Mouse (Mus musculus) hindbrain, embryonic 15.5 days (tissue): ENCODE data around the gene Clcn2. TPM values are rescaled to one million over a fixed set of nuclear protein-coding genes. Genes with fewer than 3 reads are reported as not detected.
A peak's percentile ranks its signal among the peaks of the same experiment; 100 is the strongest.

Source experiments
- ATAC-seq: fragments of 200-750 bp; cut with Nextera tagmentation; 2 replicates; pipeline ENCODE4 v1.8.0; 2017; ENCODE audit warnings: low read depth, moderate number of reproducible peaks, moderate TSS enrichment; ENCODE audit not compliant: low FRiP score
- H3K27ac ChIP-seq: fragments of 300-500 bp; sonication (generic); replicated peaks from 2 replicates; pipeline ENCODE4 v1.5.1; 2015; ENCODE audit warnings: mild to moderate bottlenecking, inconsistent platforms
- H3K27me3 ChIP-seq: fragments of 300-500 bp; sonication (generic); 2 replicates; pipeline ENCODE4 v1.6.1; 2015; ENCODE audit warnings: control low read depth, inconsistent platforms
- H3K36me3 ChIP-seq: fragments of 300-500 bp; sonication (generic); 2 replicates; pipeline ENCODE4 v1.6.1; 2015; ENCODE audit warnings: control low read depth, inconsistent platforms
- H3K4me1 ChIP-seq: fragments of 300-500 bp; sonication (generic); replicated peaks from 2 replicates; pipeline ENCODE4 v1.6.1; 2015; ENCODE audit warnings: control low read depth, inconsistent platforms
- H3K4me2 ChIP-seq: fragments of 300-500 bp; sonication (generic); 2 replicates; pipeline ENCODE4 v1.6.1; 2015; ENCODE audit warnings: moderate library complexity, mild to moderate bottlenecking, inconsistent platforms
- H3K4me3 ChIP-seq: fragments of 300-500 bp; sonication (generic); 2 replicates; pipeline ENCODE4 v1.5.1; 2015; ENCODE audit warnings: mild to moderate bottlenecking, inconsistent platforms
- H3K9ac ChIP-seq: fragments of 300-500 bp; sonication (generic); 2 replicates; pipeline ENCODE4 v1.6.1; 2015; ENCODE audit warnings: inconsistent platforms
- H3K9me3 ChIP-seq: fragments of 300-500 bp; sonication (generic); 2 replicates; pipeline ENCODE4 v1.6.1; 2016; ENCODE audit warnings: control low read depth, inconsistent platforms
- WGBS: fragments of 180-500 bp; shearing (Covaris S2); methylation state at CpG from one replicate; pipeline ENCODE4 v1.1.7; 2015; 5-methylcytosine and 5-hydroxymethylcytosine counted together
- polyA plus RNA-seq: library from polyadenylated mRNA; unstranded; fragments of >200 nt; fragmentation: Nextera tagmentation; extraction: Ambion mirVana; gene quantifications from 2 replicates; pipeline ENCODE4 v1.2.1, GENCODE M21; 2015

Gene Clcn2
- 33.7 and 36.0 TPM in 2 replicates for polyA plus RNA-seq

- peak within 1 kb of the TSS; percentile 94 for H3K4me2 ChIP-seq
- WGBS, result under 1% methylated on average over 62 of the region's 62 CpGs
- peak within 1 kb of the TSS; percentile 85 for H3K27ac ChIP-seq
- H3K4me1 ChIP-seq, result peaks cover 37% of the 10 kb centered on the region
- ATAC-seq, result peak; percentile 83
- peaks cover 25% of the 10 kb centered on the region for H3K36me3 ChIP-seq
- no peaks in the 10 kb centered on the region for H3K9me3 ChIP-seq
- peak within 1 kb of the TSS; percentile 72 for H3K4me3 ChIP-seq
- H3K9ac ChIP-seq, result peak within 1 kb of the TSS; percentile 62
- no peaks in the 10 kb centered on the region for H3K27me3 ChIP-seq
These were observed at the start of gene Clcn2, which contains the start of gene Polr2h for GRCm38 (mm10) chr16:20717181-20717977. TSS of gene Clcn2 (minus strand) at chr16:20717746. TSS of gene Polr2h (plus strand) at chr16:20717665.

- Histone ChIP-seq H3K4me2 (no peak overlapping the region), H3K9me3 (no peaks in the 10 kb centered on the region), H3K4me3 (no peak overlapping the region), H3K4me1 (no peaks in the 10 kb centered on the region), H3K27me3 (no peaks in the 10 kb centered on the region), H3K9ac (no peak overlapping the region), H3K27ac (no peak overlapping the region), H3K36me3 (no peaks in the 10 kb centered on the region)
- ATAC-seq, result no peak
- 58% methylated on average over 9 of the region's 9 CpGs for WGBS
These were observed 47.7 kb upstream of the Clcn2 start for GRCm38 (mm10) chr16:20765244-20765643.

DNA sequence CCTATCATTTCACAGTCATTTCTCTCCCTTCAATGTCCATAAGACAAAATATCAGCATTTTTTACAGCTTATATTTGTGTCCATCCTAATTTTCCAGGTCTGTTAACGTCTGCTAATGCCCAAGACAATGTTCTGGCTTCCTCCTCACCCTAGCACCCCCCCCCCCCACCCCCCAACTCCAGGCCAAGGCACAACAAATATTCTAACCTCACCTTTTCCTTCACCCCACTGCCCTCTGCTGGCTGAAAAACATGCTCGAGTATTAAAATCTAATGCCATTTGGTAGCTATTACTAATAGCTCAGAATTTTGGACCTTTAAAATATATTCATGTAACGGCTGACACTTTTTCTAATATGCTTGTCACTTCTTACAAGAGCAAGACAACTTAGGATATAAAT lies 44.1 kb upstream of the Clcn2 start:
- Histone ChIP-seq H3K4me3 (no peak overlapping the region), H3K27ac (no peak overlapping the region), H3K9ac (no peak overlapping the region), H3K36me3 (no peaks in the 10 kb centered on the region), H3K4me2 (no peak overlapping the region), H3K27me3 (no peaks in the 10 kb centered on the region), H3K9me3 (no peaks in the 10 kb centered on the region), H3K4me1 (no peaks in the 10 kb centered on the region)
- no peak for ATAC-seq
- WGBS, result 9% methylated on average over 3 of the region's 3 CpGs

- Histone ChIP-seq H3K4me3 (no peak overlapping the region), H3K27ac (no peak overlapping the region), H3K4me1 (no peaks in the 10 kb centered on the region), H3K9ac (no peak overlapping the region), H3K4me2 (no peak overlapping the region), H3K36me3 (no peaks in the 10 kb centered on the region), H3K9me3 (no peaks in the 10 kb centered on the region), H3K27me3 (no peaks in the 10 kb centered on the region)
- 85% methylated on average over 1 of the region's 1 CpGs for WGBS
- ATAC-seq, result no peak
These were observed 39.8 kb upstream of the Clcn2 start for GRCm38 (mm10) chr16:20757385-20757784.

DNA sequence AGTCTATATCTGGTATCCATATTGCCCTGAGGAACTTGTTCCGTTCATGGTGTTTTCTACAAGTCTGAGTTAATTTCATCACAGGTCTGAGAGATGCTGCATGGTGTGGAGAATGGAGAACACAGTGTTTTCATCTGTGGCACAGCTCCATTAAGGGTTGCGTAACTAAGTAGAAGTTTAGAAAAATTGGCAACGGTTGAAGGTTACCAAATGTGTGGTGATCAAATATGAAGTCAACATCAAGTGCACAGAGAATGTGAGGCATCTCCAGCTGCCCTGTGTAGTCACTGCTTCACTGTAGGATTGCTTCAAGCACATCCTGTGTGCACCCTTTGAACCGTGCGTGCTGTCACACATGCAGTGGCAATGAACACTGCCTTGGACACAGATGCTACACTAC lies 38.5 kb upstream of the Clcn2 start:
- WGBS, result 97% methylated on average over 5 of the region's 5 CpGs
- H3K27me3 ChIP-seq, result no peaks in the 10 kb centered on the region
- H3K9me3 ChIP-seq, result no peaks in the 10 kb centered on the region
- no peak overlapping the region for H3K4me2 ChIP-seq
- no peak overlapping the region for H3K27ac ChIP-seq
- H3K36me3 ChIP-seq, result no peaks in the 10 kb centered on the region
- H3K9ac ChIP-seq, result no peak overlapping the region
- no peak for ATAC-seq
- H3K4me1 ChIP-seq, result no peaks in the 10 kb centered on the region
- H3K4me3 ChIP-seq, result no peak overlapping the region

- Histone ChIP-seq H3K4me3 (no peak overlapping the region), H3K9ac (no peak overlapping the region), H3K9me3 (no peaks in the 10 kb centered on the region), H3K4me2 (no peak overlapping the region), H3K27ac (no peak overlapping the region), H3K36me3 (no peaks in the 10 kb centered on the region), H3K27me3 (no peaks in the 10 kb centered on the region), H3K4me1 (no peaks in the 10 kb centered on the region)
- WGBS, result 64% methylated on average over 8 of the region's 8 CpGs
- no peak for ATAC-seq
These were observed 33.0 kb upstream of the Clcn2 start for GRCm38 (mm10) chr16:20750518-20750917.

- 0 out of 2 replicates have a peak, but pooled peaks cover 4% of the 10 kb centered on the region for H3K36me3 ChIP-seq
- no peak overlapping the region for H3K4me3 ChIP-seq
- H3K4me1 ChIP-seq, result no peaks in the 10 kb centered on the region
- WGBS, result 60% methylated on average over 6 of the region's 6 CpGs
- H3K27me3 ChIP-seq, result no peaks in the 10 kb centered on the region
- ATAC-seq, result no peak
- no peak overlapping the region for H3K4me2 ChIP-seq
- H3K9ac ChIP-seq, result no peak overlapping the region
- H3K27ac ChIP-seq, result no peak overlapping the region
- H3K9me3 ChIP-seq, result no peaks in the 10 kb centered on the region
These were observed 29.1 kb upstream of the Clcn2 start for GRCm38 (mm10) chr16:20746641-20747040.

DNA sequence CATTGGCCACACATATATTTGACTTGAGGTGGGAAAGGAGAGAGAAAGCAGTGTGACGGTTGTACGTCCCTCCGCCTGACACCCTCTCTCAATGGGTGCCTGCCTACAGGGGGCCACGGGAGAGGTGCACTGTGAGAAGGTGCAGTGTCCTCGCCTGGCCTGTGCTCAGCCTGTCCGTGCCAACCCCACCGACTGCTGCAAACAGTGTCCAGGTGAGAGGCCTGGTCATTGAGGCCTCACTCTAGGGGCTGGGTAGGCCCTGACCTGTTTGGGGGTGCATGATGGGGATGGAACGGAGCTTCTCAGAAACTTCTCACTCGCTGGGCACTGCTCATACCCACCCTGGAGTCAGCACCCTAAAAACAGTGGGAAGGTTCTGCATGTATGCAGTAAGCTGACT lies 22.3 kb upstream of the Clcn2 start:
- H3K4me3 ChIP-seq, result no peak overlapping the region
- H3K9me3 ChIP-seq, result no peaks in the 10 kb centered on the region
- H3K27me3 ChIP-seq, result peaks cover 14% of the 10 kb centered on the region
- H3K4me1 ChIP-seq, result no peaks in the 10 kb centered on the region
- no peak overlapping the region for H3K9ac ChIP-seq
- H3K4me2 ChIP-seq, result no peak overlapping the region
- WGBS, result 92% methylated on average over 9 of the region's 9 CpGs
- H3K27ac ChIP-seq, result no peak overlapping the region
- peaks cover 13% of the 10 kb centered on the region; the same call in 1 of the 2 replicates for H3K36me3 ChIP-seq
- ATAC-seq, result no peak

DNA sequence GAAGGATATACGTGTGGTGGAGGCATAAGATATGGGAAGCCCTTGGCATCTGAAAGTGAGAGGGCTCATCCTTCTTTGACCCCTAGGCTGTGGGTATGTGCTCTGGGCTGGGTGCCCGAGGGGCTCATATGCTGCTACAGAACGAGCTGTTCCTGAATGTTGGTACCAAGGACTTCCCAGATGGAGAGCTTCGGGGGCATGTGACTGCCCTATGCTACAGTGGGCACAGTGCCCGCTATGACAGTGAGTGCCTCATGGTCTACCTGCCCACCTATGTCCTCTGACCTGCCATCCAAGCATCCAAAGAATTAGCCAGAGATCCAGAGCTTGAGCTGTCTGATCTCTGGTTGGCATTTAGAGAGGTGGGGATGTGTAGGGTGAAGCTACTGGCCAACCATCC lies 19.3 kb upstream of the Clcn2 start:
- H3K27me3 ChIP-seq, result peaks cover 18% of the 10 kb centered on the region
- H3K36me3 ChIP-seq, result peaks cover 9% of the 10 kb centered on the region; the same call in 1 of the 2 replicates
- no peak overlapping the region for H3K9ac ChIP-seq
- H3K4me2 ChIP-seq, result no peak overlapping the region
- ATAC-seq, result no peak
- 91% methylated on average over 5 of the region's 5 CpGs for WGBS
- no peaks in the 10 kb centered on the region for H3K9me3 ChIP-seq
- H3K4me3 ChIP-seq, result no peak overlapping the region
- H3K4me1 ChIP-seq, result peaks cover 18% of the 10 kb centered on the region
- H3K27ac ChIP-seq, result no peak overlapping the region

DNA sequence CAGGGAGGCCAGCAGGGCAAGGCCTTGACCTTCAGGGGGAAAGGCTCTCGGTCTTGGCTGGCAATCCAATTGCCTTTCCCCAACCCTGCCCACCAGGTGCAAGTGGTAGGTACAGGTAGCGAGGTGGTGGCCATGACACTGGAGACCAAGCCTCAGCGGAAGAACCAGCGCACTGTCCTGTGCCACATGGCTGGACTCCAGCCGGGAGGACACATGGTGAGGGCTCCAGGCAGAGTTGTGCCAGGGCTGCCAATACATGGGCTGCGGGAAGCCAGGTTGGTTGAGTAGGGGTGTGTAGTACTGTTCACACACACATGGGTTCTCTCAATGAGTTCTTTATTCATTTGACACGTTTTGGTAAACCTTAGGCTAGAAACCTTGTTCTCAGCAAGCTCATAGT lies 18.6 kb upstream of the Clcn2 start:
- Histone ChIP-seq H3K4me2 (no peak overlapping the region), H3K4me1 (peaks cover 18% of the 10 kb centered on the region), H3K36me3 (peaks cover 9% of the 10 kb centered on the region; the same call in 1 of the 2 replicates), H3K27me3 (peaks cover 18% of the 10 kb centered on the region), H3K27ac (no peak overlapping the region), H3K4me3 (no peak overlapping the region), H3K9ac (no peak overlapping the region), H3K9me3 (no peaks in the 10 kb centered on the region)
- WGBS, result 92% methylated on average over 7 of the region's 7 CpGs
- ATAC-seq, result no peak

- WGBS, result 86% methylated on average over 5 of the region's 5 CpGs
- Histone ChIP-seq H3K9ac (no peak overlapping the region), H3K27me3 (peaks cover 18% of the 10 kb centered on the region), H3K9me3 (no peaks in the 10 kb centered on the region), H3K4me3 (no peak overlapping the region), H3K36me3 (peaks cover 6% of the 10 kb centered on the region; the same call in 1 of the 2 replicates), H3K4me2 (no peak overlapping the region), H3K4me1 (peaks cover 18% of the 10 kb centered on the region), H3K27ac (no peak overlapping the region)
- no peak for ATAC-seq
These were observed 18.1 kb upstream of the Clcn2 start for GRCm38 (mm10) chr16:20735651-20736050.

DNA sequence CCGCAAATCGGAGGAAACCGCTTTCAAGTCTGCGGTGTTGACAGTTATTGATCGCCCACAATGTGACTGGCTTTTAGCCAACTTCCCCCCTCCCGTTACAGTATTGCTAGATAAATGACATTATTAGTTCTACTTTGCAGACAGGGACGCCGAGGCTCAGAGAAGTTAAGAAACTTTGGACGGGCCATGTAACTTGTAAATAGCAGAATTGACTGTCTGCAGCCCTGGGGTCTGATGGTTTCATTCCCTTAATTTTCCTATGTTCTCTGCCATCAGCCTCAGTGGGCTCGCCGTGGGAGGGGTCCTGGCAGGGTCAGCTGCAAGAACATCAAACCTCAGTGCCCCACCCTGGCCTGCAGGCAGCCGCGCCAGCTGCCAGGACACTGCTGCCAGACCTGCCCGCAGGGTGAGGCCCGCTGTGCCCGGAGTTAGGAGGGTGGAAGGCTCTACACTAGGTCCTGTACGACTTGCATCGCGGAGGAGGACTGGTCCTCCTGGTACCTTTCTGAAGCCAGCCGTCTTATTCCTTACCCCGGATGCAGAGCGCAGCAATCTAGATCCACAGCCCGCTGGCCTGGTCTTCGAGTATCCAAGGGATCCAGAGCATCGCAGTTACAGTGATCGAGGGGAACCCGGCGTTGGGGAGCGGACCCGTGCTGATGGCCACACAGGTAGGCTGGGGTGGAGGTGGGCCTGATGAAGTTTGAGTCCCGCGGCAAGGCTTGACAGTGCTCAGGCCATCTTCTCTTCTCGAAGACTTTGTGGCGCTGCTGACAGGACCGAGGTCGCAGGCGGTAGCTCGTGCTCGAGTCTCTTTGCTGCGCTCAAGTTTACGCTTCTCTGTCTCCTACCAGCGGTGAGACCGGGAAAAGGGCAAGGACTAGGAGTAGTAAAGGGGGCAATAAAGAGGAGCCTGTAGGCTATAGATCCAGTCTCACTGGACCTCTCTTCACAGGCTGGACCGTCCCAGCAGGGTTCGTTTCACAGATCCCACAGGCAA lies 16.5 kb upstream of the Clcn2 start, which contains the start of gene Thpo:
Thpo (minus strand) TSS at position 781 of the 1,000 bp plus-strand sequence.
- Histone ChIP-seq H3K4me1 (peaks cover 18% of the 10 kb centered on the region), H3K27ac (no peak within 1 kb of the TSS), H3K27me3 (peaks cover 18% of the 10 kb centered on the region), H3K4me2 (peak within 1 kb of the TSS; percentile 80), H3K4me3 (peak within 1 kb of the TSS; percentile 74), H3K36me3 (peaks cover 6% of the 10 kb centered on the region; the same call in 1 of the 2 replicates), H3K9ac (peak within 1 kb of the TSS; percentile 79), H3K9me3 (no peaks in the 10 kb centered on the region)
- no peak for ATAC-seq
- 4% methylated on average over 45 of the region's 45 CpGs for whole genome bisulfite sequencing
